8 mouse cellular contexts compared by ENCODE assay signal in the genomic region with DNA sequence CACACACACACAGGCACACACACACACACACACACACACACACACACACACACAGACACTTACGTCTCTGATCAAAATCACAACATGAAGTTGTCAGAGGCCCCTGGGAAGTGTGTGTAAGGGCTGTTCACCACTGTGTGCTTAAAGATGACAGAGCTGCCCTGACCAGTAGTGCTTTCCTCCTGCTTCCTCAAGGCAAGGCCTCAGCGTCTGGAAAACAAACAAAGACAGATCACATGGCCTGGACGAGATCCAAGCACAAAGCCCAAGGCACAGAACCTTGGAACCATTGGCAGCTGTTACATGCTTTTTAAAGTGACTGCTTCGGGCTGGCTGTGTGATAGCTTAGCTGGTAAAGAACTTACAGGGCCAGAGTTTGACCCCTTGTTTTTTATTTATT. TPM values are rescaled to one million over a fixed set of nuclear protein-coding genes. Genes with fewer than 3 reads are reported as not detected.
DNase-seq lines count a peak whose midpoint lies in the region; ATAC-seq and TF ChIP-seq lines count a peak whose summit lies in the region.

No protein-coding gene starts in this region.

- H3K36me3 ChIP-seq in hindbrain, embryonic 13.5 days, result peaks cover 59% of the 10 kb centered on the region
- no peaks in the 10 kb centered on the region for H3K36me3 ChIP-seq in hindbrain, embryonic 11.5 days (ENCODE audit: control insufficient read depth, insufficient read depth, low read length)
- H3K36me3 ChIP-seq in hindbrain, embryonic 16.5 days (ENCODE audit: control insufficient read depth, insufficient read depth, low read length), result peaks cover 18% of the 10 kb centered on the region
- H3K36me3 ChIP-seq in limb, embryonic 13.5 days, result peaks cover 32% of the 10 kb centered on the region
- peaks cover 31% of the 10 kb centered on the region for H3K36me3 ChIP-seq in small intestine, adult 2 months (ENCODE audit: control insufficient read depth, insufficient read depth, low read length)

- TF ChIP-seq POLR2A in small intestine, adult 2 months (IDR thresholded peaks at IDR 0.05; ENCODE audit: low read depth, low read length), result no peak

- H3K4me3 ChIP-seq in hindbrain, embryonic 13.5 days, result no peak overlapping the region
- H3K4me3 ChIP-seq in hindbrain, embryonic 11.5 days (ENCODE audit: low read depth, low read length), result no peak overlapping the region
- H3K4me3 ChIP-seq in hindbrain, embryonic 16.5 days (ENCODE audit: low read length), result no peak overlapping the region
- H3K4me3 ChIP-seq in limb, embryonic 13.5 days, result no peak overlapping the region
- no peak overlapping the region for H3K4me3 ChIP-seq in small intestine, adult 2 months (ENCODE audit: low read depth, low read length)

- peaks cover 3% of the 10 kb centered on the region; the same call in 1 of the 2 replicates for H3K4me1 ChIP-seq in hindbrain, embryonic 13.5 days (replicated peaks)
- no peaks in the 10 kb centered on the region for H3K4me1 ChIP-seq in hindbrain, embryonic 11.5 days (replicated peaks; ENCODE audit: control insufficient read depth, insufficient read depth, low read length)
- no peaks in the 10 kb centered on the region for H3K4me1 ChIP-seq in hindbrain, embryonic 16.5 days (ENCODE audit: control insufficient read depth, insufficient read depth, low read depth, low read length)
- H3K4me1 ChIP-seq in limb, embryonic 13.5 days, result peaks cover 8% of the 10 kb centered on the region; the same call in 1 of the 2 replicates
- peaks cover 5% of the 10 kb centered on the region for H3K4me1 ChIP-seq in small intestine, adult 2 months (ENCODE audit: control insufficient read depth, insufficient read depth, insufficient read length, low read length)

- no peak overlapping the region for H3K4me2 ChIP-seq in hindbrain, embryonic 13.5 days
- H3K4me2 ChIP-seq in hindbrain, embryonic 11.5 days (replicated peaks; ENCODE audit: low read depth, low read length), result no peak overlapping the region
- no peak overlapping the region for H3K4me2 ChIP-seq in hindbrain, embryonic 16.5 days (ENCODE audit: low read length)
- H3K4me2 ChIP-seq in limb, embryonic 13.5 days (replicated peaks), result no peak overlapping the region

- no peak for DNase-seq in hindbrain, embryonic 11.5 days (ENCODE audit: low spot score)
- DNase-seq in adrenal gland, postnatal 14 days, result peak; percentile 90
- peak; percentile 73 for DNase-seq in gastrocnemius, adult 18-20 months (ENCODE audit: low spot score)

- peak; percentile 69 for ATAC-seq in hindbrain, embryonic 13.5 days (ENCODE audit: low FRiP score)
- no peak for ATAC-seq in hindbrain, embryonic 11.5 days (ENCODE audit: low FRiP score)
- ATAC-seq in hindbrain, embryonic 16.5 days, result peak; percentile 69
- ATAC-seq in limb, embryonic 13.5 days (ENCODE audit: low FRiP score, low read depth), result 0 out of 2 replicates have a peak, but pooled peaks have one; percentile 51
- ATAC-seq in inflammation-experienced regulatory T-cells, adult 6 months, result no peak

- 28% methylated on average over 4 of the region's 4 CpGs for WGBS in hindbrain, embryonic 13.5 days
- WGBS in hindbrain, embryonic 11.5 days, result 52% methylated on average over 4 of the region's 4 CpGs
- 19% methylated on average over 4 of the region's 4 CpGs for WGBS in hindbrain, embryonic 16.5 days
- WGBS in limb, embryonic 13.5 days, result 38% methylated on average over 4 of the region's 4 CpGs
- WGBS in small intestine, adult 2 months, result 14% methylated on average over 4 of the region's 4 CpGs

- 0 out of 2 replicates have a peak overlapping the region, but pooled peaks have one; percentile 35 for H3K9ac ChIP-seq in hindbrain, embryonic 13.5 days
- H3K9ac ChIP-seq in hindbrain, embryonic 11.5 days (ENCODE audit: low read depth, low read length), result no peak overlapping the region
- no peak overlapping the region for H3K9ac ChIP-seq in hindbrain, embryonic 16.5 days (ENCODE audit: low read depth, low read length)
- no peak overlapping the region for H3K9ac ChIP-seq in limb, embryonic 13.5 days

- no peak for TF ChIP-seq CTCF in small intestine, adult 2 months (IDR thresholded peaks at IDR 0.05; ENCODE audit: extremely low read depth, insufficient read length, insufficient replicate concordance, low read depth, low read length)

- H3K9me3 ChIP-seq in hindbrain, embryonic 13.5 days, result no peaks in the 10 kb centered on the region
- no peaks in the 10 kb centered on the region for H3K9me3 ChIP-seq in hindbrain, embryonic 11.5 days (ENCODE audit: control insufficient read depth, low read length)
- no peaks in the 10 kb centered on the region for H3K9me3 ChIP-seq in hindbrain, embryonic 16.5 days (ENCODE audit: control insufficient read depth, low read length)
- no peaks in the 10 kb centered on the region for H3K9me3 ChIP-seq in limb, embryonic 13.5 days

- H3K27me3 ChIP-seq in hindbrain, embryonic 13.5 days, result no peaks in the 10 kb centered on the region
- no peaks in the 10 kb centered on the region for H3K27me3 ChIP-seq in hindbrain, embryonic 11.5 days (ENCODE audit: control insufficient read depth, insufficient read depth, low read length)
- H3K27me3 ChIP-seq in hindbrain, embryonic 16.5 days (replicated peaks; ENCODE audit: control insufficient read depth, insufficient read depth, low read length), result no peaks in the 10 kb centered on the region
- no peaks in the 10 kb centered on the region for H3K27me3 ChIP-seq in limb, embryonic 13.5 days
- H3K27me3 ChIP-seq in small intestine, adult 2 months (ENCODE audit: control insufficient read depth, insufficient read depth, low read length), result no peaks in the 10 kb centered on the region

- peak overlapping the region; percentile 13 for H3K27ac ChIP-seq in hindbrain, embryonic 13.5 days
- no peak overlapping the region for H3K27ac ChIP-seq in hindbrain, embryonic 11.5 days (ENCODE audit: low read depth, low read length)
- H3K27ac ChIP-seq in hindbrain, embryonic 16.5 days (ENCODE audit: low read depth, low read length), result no peak overlapping the region
- H3K27ac ChIP-seq in limb, embryonic 13.5 days, result peak overlapping the region; percentile 10; the same call in 1 of the 2 replicates
- H3K27ac ChIP-seq in small intestine, adult 2 months (ENCODE audit: insufficient read depth, low read depth, low read length), result peak overlapping the region; percentile 46; the same call in 1 of the 2 replicates

RNA-seq across cellular contexts. Expression of a gene that starts 31.5 kb away (rescaled TPM):
- 0.14 and 0.17 TPM in 2 replicates for polyA plus RNA-seq in hindbrain, embryonic 13.5 days (2015; fragmentation: Nextera tagmentation; extraction: Ambion mirVana)
- polyA plus RNA-seq in hindbrain, embryonic 11.5 days (2014; fragmentation: Nextera tagmentation; extraction: Ambion mirVana), result 0.04 and 0.15 TPM in 2 replicates
- 0.63 and 1.1 TPM in 2 replicates for total RNA-seq in adrenal gland, postnatal 14 days (2021)
- not detected for total RNA-seq in gastrocnemius, adult 18-20 months (2021)
- polyA plus RNA-seq in hindbrain, embryonic 16.5 days (2015; fragmentation: Nextera tagmentation; extraction: Ambion mirVana), result 0.07 and 0.09 TPM in 2 replicates
- 0.06 and 0.22 TPM in 2 replicates for polyA plus RNA-seq in limb, embryonic 13.5 days (2015; fragmentation: Nextera tagmentation; extraction: Ambion mirVana)
- polyA plus RNA-seq in small intestine, adult 2 months (2012; rRNA removed), result 10.9 and 21.3 TPM in 2 replicates
- polyA plus RNA-seq in inflammation-experienced regulatory T-cells, adult 6 months (2017; shearing (Covaris generic)), result under 1 TPM in 2 of 3 experiments, not detected in 1; 0.21 to 0.26 TPM

RNA-seq across cellular contexts. Expression of a gene that starts 58.4 kb away (rescaled TPM):
- polyA plus RNA-seq in hindbrain, embryonic 13.5 days (2015; fragmentation: Nextera tagmentation; extraction: Ambion mirVana), result 7.2 and 7.5 TPM in 2 replicates
- 5.6 and 5.8 TPM in 2 replicates for polyA plus RNA-seq in hindbrain, embryonic 11.5 days (2014; fragmentation: Nextera tagmentation; extraction: Ambion mirVana)
- total RNA-seq in adrenal gland, postnatal 14 days (2021), result 26.2 and 28.0 TPM in 2 replicates
- 10 to 100 TPM; 25.9 to 27.1 TPM for total RNA-seq in gastrocnemius, adult 18-20 months (2021)
- polyA plus RNA-seq in hindbrain, embryonic 16.5 days (2015; fragmentation: Nextera tagmentation; extraction: Ambion mirVana), result 9.1 TPM in 2 replicates
- 3.3 and 3.8 TPM in 2 replicates for polyA plus RNA-seq in limb, embryonic 13.5 days (2015; fragmentation: Nextera tagmentation; extraction: Ambion mirVana)
- 17.7 and 33.7 TPM in 2 replicates for polyA plus RNA-seq in small intestine, adult 2 months (2012; rRNA removed)
- 1 to 10 TPM; 3.3 to 3.9 (median 3.6) TPM for polyA plus RNA-seq in inflammation-experienced regulatory T-cells, adult 6 months (2017; shearing (Covaris generic))

Comparison
In these comparisons a context has a peak if more than half of its experiments do, and no peak if none do; other contexts are left out.
1. ATAC-seq: peak in hindbrain, embryonic 13.5 days (single experiment), hindbrain, embryonic 16.5 days (single experiment) and limb, embryonic 13.5 days (single experiment); none in hindbrain, embryonic 11.5 days (single experiment) and inflammation-experienced regulatory T-cells, adult 6 months (single experiment).
2. H3K27ac ChIP-seq: peak in hindbrain, embryonic 13.5 days (single experiment), limb, embryonic 13.5 days (single experiment) and small intestine, adult 2 months (single experiment); none in hindbrain, embryonic 11.5 days (single experiment) and hindbrain, embryonic 16.5 days (single experiment).